Mouse (Mus musculus): Measurements from ENCODE around the gene Slc39a11. TPM values are rescaled to one million over a fixed set of nuclear protein-coding genes. Genes with fewer than 3 reads are reported as not detected.

The Slc39a11 gene
- total RNA-seq, 2 experiments from 2014 or later: 4.7 to 5.4 TPM

GRCm38 (mm10) chr11:113487603-113488335 is 162.1 kb downstream of the Slc39a11 start:
- peak; percentile 36; the same call in 1 of the 2 replicates for ATAC-seq (replicated peaks; ENCODE audit: low FRiP score, poor library complexity, severe bottlenecking)

- no peak for ATAC-seq (replicated peaks; ENCODE audit: low FRiP score, poor library complexity, severe bottlenecking)
Measured at GRCm38 (mm10) chr11:113484037-113484436, 165.8 kb downstream of the Slc39a11 start.

GRCm38 (mm10) chr11:113477550-113477949 is 172.3 kb downstream of the Slc39a11 start:
- ATAC-seq (replicated peaks; ENCODE audit: low FRiP score, poor library complexity, severe bottlenecking): no peak

- ATAC-seq (replicated peaks; ENCODE audit: low FRiP score, poor library complexity, severe bottlenecking): no peak
Measured at GRCm38 (mm10) chr11:113476720-113477119, 173.2 kb downstream of the Slc39a11 start.

GRCm38 (mm10) chr11:113475491-113475890 is 174.4 kb downstream of the Slc39a11 start:
- no peak for ATAC-seq (replicated peaks; ENCODE audit: low FRiP score, poor library complexity, severe bottlenecking)

- no peak for ATAC-seq (replicated peaks; ENCODE audit: low FRiP score, poor library complexity, severe bottlenecking)
Measured at GRCm38 (mm10) chr11:113473998-113474534, 175.8 kb downstream of the Slc39a11 start.

GRCm38 (mm10) chr11:113471936-113472335 is 177.9 kb downstream of the Slc39a11 start:
- ATAC-seq (replicated peaks; ENCODE audit: low FRiP score, poor library complexity, severe bottlenecking): no peak

GRCm38 (mm10) chr11:113469919-113470785 is 179.7 kb downstream of the Slc39a11 start:
- no peak for ATAC-seq (replicated peaks; ENCODE audit: low FRiP score, poor library complexity, severe bottlenecking)

- ATAC-seq (replicated peaks; ENCODE audit: low FRiP score, poor library complexity, severe bottlenecking): no peak
Measured at GRCm38 (mm10) chr11:113468016-113468415, 181.9 kb downstream of the Slc39a11 start.

GRCm38 (mm10) chr11:113467313-113467811 is 182.5 kb downstream of the Slc39a11 start:
- ATAC-seq (replicated peaks; ENCODE audit: low FRiP score, poor library complexity, severe bottlenecking): no peak

- ATAC-seq (replicated peaks; ENCODE audit: low FRiP score, poor library complexity, severe bottlenecking): no peak
Measured at GRCm38 (mm10) chr11:113460118-113460517, 189.8 kb downstream of the Slc39a11 start.

GRCm38 (mm10) chr11:113458582-113459210 is 191.2 kb downstream of the Slc39a11 start:
- ATAC-seq (replicated peaks; ENCODE audit: low FRiP score, poor library complexity, severe bottlenecking): no peak

- ATAC-seq (replicated peaks; ENCODE audit: low FRiP score, poor library complexity, severe bottlenecking): no peak
Measured at GRCm38 (mm10) chr11:113452861-113453568, 196.9 kb downstream of the Slc39a11 start.

- no peak for ATAC-seq (replicated peaks; ENCODE audit: low FRiP score, poor library complexity, severe bottlenecking)
Measured at GRCm38 (mm10) chr11:113451301-113451700, 198.6 kb downstream of the Slc39a11 start.

GRCm38 (mm10) chr11:113450665-113451064 is 199.2 kb downstream of the Slc39a11 start:
- ATAC-seq (replicated peaks; ENCODE audit: low FRiP score, poor library complexity, severe bottlenecking): no peak

GRCm38 (mm10) chr11:113450028-113450427 is 199.9 kb downstream of the Slc39a11 start:
- ATAC-seq (replicated peaks; ENCODE audit: low FRiP score, poor library complexity, severe bottlenecking): no peak

GRCm38 (mm10) chr11:113442036-113442435 is 207.8 kb downstream of the Slc39a11 start:
- ATAC-seq (replicated peaks; ENCODE audit: low FRiP score, poor library complexity, severe bottlenecking): no peak

- no peak for ATAC-seq (replicated peaks; ENCODE audit: low FRiP score, poor library complexity, severe bottlenecking)
Measured at GRCm38 (mm10) chr11:113439328-113440030, 210.4 kb downstream of the Slc39a11 start.

- no peak for ATAC-seq (replicated peaks; ENCODE audit: low FRiP score, poor library complexity, severe bottlenecking)
Measured at GRCm38 (mm10) chr11:113438915-113439314, 211.0 kb downstream of the Slc39a11 start.
